Mouse (Mus musculus): ENCODE data around the gene Rcc2. TPM values are rescaled to one million over a fixed set of nuclear protein-coding genes. Genes with fewer than 3 reads are reported as not detected.
A peak's percentile ranks its signal among the peaks of the same experiment; 100 is the strongest.

The Rcc2 gene
- polyA plus RNA-seq, 1 experiment from 2014 or later = 15.1 TPM

DNA sequence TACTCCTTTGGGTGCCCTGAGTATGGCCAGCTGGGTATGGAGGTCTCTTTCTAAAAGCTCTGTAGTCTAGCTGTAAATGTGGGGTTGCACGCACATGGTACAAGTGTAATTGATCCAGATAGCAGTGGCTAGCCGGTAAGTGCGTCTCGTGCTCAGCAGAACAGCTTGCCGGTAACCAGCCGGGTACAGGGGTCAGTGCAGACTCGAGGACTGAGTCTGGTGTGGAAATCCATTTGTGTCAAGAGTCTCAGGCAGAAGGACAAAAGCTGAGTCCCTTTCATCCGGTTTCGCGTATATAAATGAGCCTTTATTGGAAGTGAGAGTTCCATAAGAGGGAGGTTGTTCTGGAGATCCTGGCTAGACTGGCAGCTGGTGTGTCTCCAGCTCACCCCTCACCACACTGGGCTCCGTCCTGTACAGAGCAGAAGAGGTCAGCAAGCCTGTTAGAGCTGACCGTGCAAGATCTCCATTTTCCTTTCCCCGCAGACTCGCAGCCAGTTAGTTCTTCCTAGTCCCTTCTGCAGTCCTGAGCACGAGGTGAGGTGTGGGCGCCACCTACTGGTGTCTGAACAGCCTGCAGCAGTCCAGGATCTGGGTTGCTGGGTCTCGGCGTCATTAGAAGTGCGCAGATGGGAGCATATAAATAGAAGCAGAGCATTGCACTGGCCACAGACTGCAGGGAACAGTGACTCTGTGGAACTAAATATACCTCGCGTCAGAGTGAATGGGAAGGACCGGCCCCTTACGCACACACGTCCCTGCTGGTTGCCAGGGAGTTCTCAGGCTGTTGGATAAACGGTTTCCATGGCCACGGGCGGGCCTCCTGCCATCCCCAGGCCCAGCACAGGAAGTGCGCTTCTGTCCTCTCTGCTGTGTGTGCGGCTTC is 13.4 kb downstream of the Rcc2 start:
- H3K4me2 ChIP-seq (ENCODE audit: low read depth, low read length) = no peak overlapping the region
- no peak overlapping the region for H3K9ac ChIP-seq (replicated peaks)
- H3K27ac ChIP-seq (ENCODE audit: low read depth) = no peak overlapping the region
- H3K36me3 ChIP-seq (replicated peaks; ENCODE audit: insufficient read depth, low read length) = peaks cover 94% of the 10 kb centered on the region
- H3K4me1 ChIP-seq (ENCODE audit: insufficient read depth) = peaks cover 10% of the 10 kb centered on the region
- ATAC-seq (peak; percentile 84), DNase-seq (peak; percentile 91)
- H3K9me3 ChIP-seq (ENCODE audit: low read length) = no peaks in the 10 kb centered on the region
- TF ChIP-seq EP300 (IDR thresholded peaks at IDR 0.05; ENCODE audit: low read depth) = no peak
- TF ChIP-seq CTCF (IDR thresholded peaks at IDR 0.05; ENCODE audit: low read depth) = peak; percentile 97
- WGBS (ENCODE audit: insufficient replicate concordance) = 52% methylated on average over 29 of the region's 29 CpGs
- H3K27me3 ChIP-seq (ENCODE audit: insufficient read depth, low read length) = no peaks in the 10 kb centered on the region
- no peak overlapping the region for H3K4me3 ChIP-seq (ENCODE audit: low read depth, low read length)

DNA sequence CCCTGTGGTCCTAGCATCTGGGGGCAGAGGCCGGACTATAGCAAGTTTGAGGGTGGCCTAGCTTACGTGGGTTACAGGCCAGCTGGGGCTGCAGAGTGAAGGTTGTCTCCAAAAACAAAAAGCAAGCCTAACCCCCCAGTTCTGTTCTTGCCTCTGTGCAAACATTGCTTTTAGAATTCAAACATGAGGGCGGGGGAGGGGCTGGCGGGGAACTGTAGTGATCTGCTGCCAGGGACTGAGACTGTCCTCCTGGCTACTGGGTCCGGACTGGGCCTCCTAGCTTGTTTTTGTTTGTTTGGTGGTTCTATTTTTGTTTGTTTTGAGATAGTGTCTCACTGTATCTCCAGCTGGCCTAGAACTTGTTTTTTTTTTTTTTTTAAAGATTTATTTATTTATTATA is 14.2 kb downstream of the Rcc2 start:
- Histone ChIP-seq H3K4me2 (ENCODE audit: low read depth, low read length) (no peak overlapping the region), H3K4me1 (ENCODE audit: insufficient read depth) (peaks cover 10% of the 10 kb centered on the region; the same call in 1 of the 2 replicates), H3K27me3 (ENCODE audit: insufficient read depth, low read length) (no peaks in the 10 kb centered on the region), H3K4me3 (ENCODE audit: low read depth, low read length) (no peak overlapping the region), H3K27ac (ENCODE audit: low read depth) (no peak overlapping the region), H3K9ac (replicated peaks) (no peak overlapping the region), H3K36me3 (replicated peaks; ENCODE audit: insufficient read depth, low read length) (peaks cover 91% of the 10 kb centered on the region), H3K9me3 (ENCODE audit: low read length) (no peaks in the 10 kb centered on the region)
- peak; percentile 63 for DNase-seq
- peak; percentile 50 for ATAC-seq
- 69% methylated on average over 5 of the region's 5 CpGs for WGBS (ENCODE audit: insufficient replicate concordance)
- no peak for TF ChIP-seq EP300 (IDR thresholded peaks at IDR 0.05; ENCODE audit: low read depth)
- TF ChIP-seq CTCF (IDR thresholded peaks at IDR 0.05; ENCODE audit: low read depth) = no peak

DNA sequence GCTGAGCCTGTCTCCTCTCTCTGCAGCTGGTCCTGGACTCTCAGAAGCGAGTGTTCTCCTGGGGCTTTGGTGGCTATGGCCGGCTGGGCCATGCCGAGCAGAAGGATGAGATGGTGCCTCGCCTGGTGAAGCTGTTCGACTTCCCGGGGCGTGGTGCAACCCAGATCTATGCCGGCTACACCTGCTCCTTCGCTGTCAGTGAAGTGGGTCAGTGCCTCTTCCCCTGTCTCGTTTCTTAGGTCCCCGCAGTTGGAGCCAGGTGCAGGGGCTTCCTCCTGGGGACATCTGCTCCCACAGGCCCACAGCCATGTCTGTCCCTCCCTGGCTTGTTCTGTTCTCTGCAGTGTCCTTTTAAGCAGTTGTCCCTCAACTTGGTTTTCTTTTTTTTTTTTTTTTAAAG is 16.7 kb downstream of the Rcc2 start:
- H3K36me3 ChIP-seq (replicated peaks; ENCODE audit: insufficient read depth, low read length) = peaks cover 91% of the 10 kb centered on the region
- DNase-seq (no peak), ATAC-seq (no peak)
- H3K9me3 ChIP-seq (ENCODE audit: low read length) = no peaks in the 10 kb centered on the region
- TF ChIP-seq EP300 (IDR thresholded peaks at IDR 0.05; ENCODE audit: low read depth) (no peak), CTCF (IDR thresholded peaks at IDR 0.05; ENCODE audit: low read depth) (no peak)
- WGBS (ENCODE audit: insufficient replicate concordance) = 89% methylated on average over 11 of the region's 11 CpGs
- H3K27me3 ChIP-seq (ENCODE audit: insufficient read depth, low read length) = no peaks in the 10 kb centered on the region
- no peak overlapping the region for H3K4me2 ChIP-seq (ENCODE audit: low read depth, low read length)
- H3K4me3 ChIP-seq (ENCODE audit: low read depth, low read length) = no peak overlapping the region
- no peak overlapping the region for H3K27ac ChIP-seq (ENCODE audit: low read depth)
- peaks cover 10% of the 10 kb centered on the region; the same call in 1 of the 2 replicates for H3K4me1 ChIP-seq (ENCODE audit: insufficient read depth)
- H3K9ac ChIP-seq (replicated peaks) = no peak overlapping the region

- TF ChIP-seq EP300 (IDR thresholded peaks at IDR 0.05; ENCODE audit: low read depth) (no peak), CTCF (IDR thresholded peaks at IDR 0.05; ENCODE audit: low read depth) (no peak)
- DNase-seq = no peak
- no peak overlapping the region for H3K4me2 ChIP-seq (ENCODE audit: low read depth, low read length)
- no peak overlapping the region for H3K9ac ChIP-seq (replicated peaks)
- no peak overlapping the region for H3K4me3 ChIP-seq (ENCODE audit: low read depth, low read length)
- H3K4me1 ChIP-seq (ENCODE audit: insufficient read depth) = peaks cover 9% of the 10 kb centered on the region; the same call in 1 of the 2 replicates
- H3K27ac ChIP-seq (ENCODE audit: low read depth) = no peak overlapping the region
- WGBS (ENCODE audit: insufficient replicate concordance) = 90% methylated on average over 9 of the region's 9 CpGs
- peaks cover 82% of the 10 kb centered on the region for H3K36me3 ChIP-seq (replicated peaks; ENCODE audit: insufficient read depth, low read length)
- ATAC-seq = no peak
- H3K9me3 ChIP-seq (ENCODE audit: low read length) = no peaks in the 10 kb centered on the region
- no peaks in the 10 kb centered on the region for H3K27me3 ChIP-seq (ENCODE audit: insufficient read depth, low read length)
These were observed 18.1 kb downstream of the Rcc2 start for GRCm38 (mm10) chr4:140718436-140718835.

- ATAC-seq (no peak), DNase-seq (no peak)
- Histone ChIP-seq H3K4me1 (ENCODE audit: insufficient read depth) (no peaks in the 10 kb centered on the region), H3K4me2 (ENCODE audit: low read depth, low read length) (no peak overlapping the region), H3K27me3 (ENCODE audit: insufficient read depth, low read length) (no peaks in the 10 kb centered on the region), H3K4me3 (ENCODE audit: low read depth, low read length) (no peak overlapping the region), H3K36me3 (replicated peaks; ENCODE audit: insufficient read depth, low read length) (peaks cover 73% of the 10 kb centered on the region), H3K27ac (ENCODE audit: low read depth) (no peak overlapping the region), H3K9ac (replicated peaks) (no peak overlapping the region), H3K9me3 (ENCODE audit: low read length) (no peaks in the 10 kb centered on the region)
- TF ChIP-seq CTCF (IDR thresholded peaks at IDR 0.05; ENCODE audit: low read depth) = no peak
- TF ChIP-seq EP300 (IDR thresholded peaks at IDR 0.05; ENCODE audit: low read depth) = no peak
- 75% methylated on average over 5 of the region's 5 CpGs for WGBS (ENCODE audit: insufficient replicate concordance)
These were observed 19.8 kb downstream of the Rcc2 start for GRCm38 (mm10) chr4:140720091-140720490.

- Histone ChIP-seq H3K4me1 (ENCODE audit: insufficient read depth) (no peaks in the 10 kb centered on the region), H3K9me3 (ENCODE audit: low read length) (no peaks in the 10 kb centered on the region), H3K4me2 (ENCODE audit: low read depth, low read length) (no peak overlapping the region), H3K9ac (replicated peaks) (no peak overlapping the region), H3K27ac (ENCODE audit: low read depth) (no peak overlapping the region), H3K36me3 (replicated peaks; ENCODE audit: insufficient read depth, low read length) (peaks cover 54% of the 10 kb centered on the region), H3K27me3 (ENCODE audit: insufficient read depth, low read length) (no peaks in the 10 kb centered on the region), H3K4me3 (ENCODE audit: low read depth, low read length) (no peak overlapping the region)
- WGBS (ENCODE audit: insufficient replicate concordance) = 85% methylated on average over 20 of the region's 20 CpGs
- DNase-seq (no peak), ATAC-seq (no peak)
- TF ChIP-seq EP300 (IDR thresholded peaks at IDR 0.05; ENCODE audit: low read depth) = no peak
- TF ChIP-seq CTCF (IDR thresholded peaks at IDR 0.05; ENCODE audit: low read depth) = no peak
These were observed 21.7 kb downstream of the Rcc2 start for GRCm38 (mm10) chr4:140721968-140722490.

All from liver, postnatal 0 days (tissue).